Mouse (Mus musculus) lung, postnatal 0 days (tissue): Measurements from ENCODE around the gene Cd164l2. TPM values are rescaled to one million over a fixed set of nuclear protein-coding genes. Genes with fewer than 3 reads are reported as not detected.

Experiments used
- ATAC-seq: fragments of 200-750 bp; cut with Nextera tagmentation; 2 replicates; pipeline ENCODE4 v1.8.0; 2017; ENCODE audit warnings: moderate library complexity
- DNase-seq: peaks from one replicate; pipeline ENCODE4 v3.0.0-alpha.2; 2016; ENCODE audit warnings: low spot score
- H3K27ac ChIP-seq: fragments of 300-500 bp; sonication (generic); 2 replicates; pipeline ENCODE4 v1.5.1; 2014; ENCODE audit warnings: antibody characterized with exemption, mild to moderate bottlenecking, low read length, mixed read lengths
- H3K27me3 ChIP-seq: fragments of 300-500 bp; sonication (generic); replicated peaks from 2 replicates; pipeline ENCODE4 v1.6.1; 2014; ENCODE audit warnings: low read length, mixed read lengths; ENCODE audit not compliant: insufficient read depth
- H3K36me3 ChIP-seq: fragments of 300-500 bp; sonication (generic); 2 replicates; pipeline ENCODE4 v1.6.1; 2014; ENCODE audit warnings: low read length, mixed read lengths; ENCODE audit not compliant: insufficient read depth
- H3K4me1 ChIP-seq: fragments of 300-500 bp; sonication (generic); 2 replicates; pipeline ENCODE4 v1.6.1; 2014; ENCODE audit warnings: antibody characterized with exemption, low read depth, low read length, mixed read lengths; ENCODE audit not compliant: insufficient read depth
- H3K4me2 ChIP-seq: fragments of 300-500 bp; sonication (generic); replicated peaks from 2 replicates; pipeline ENCODE4 v1.6.1; 2014; ENCODE audit warnings: low read depth, mild to moderate bottlenecking, low read length, moderate library complexity, mixed read lengths
- H3K4me3 ChIP-seq: fragments of 300-500 bp; sonication (generic); 2 replicates; pipeline ENCODE4 v1.5.1; 2014; ENCODE audit warnings: low read depth, low read length
- H3K9ac ChIP-seq: fragments of 300-500 bp; sonication (generic); replicated peaks from 2 replicates; pipeline ENCODE4 v1.6.1; 2014; ENCODE audit warnings: low read depth, mild to moderate bottlenecking
- H3K9me3 ChIP-seq: fragments of 300-500 bp; sonication (generic); 2 replicates; pipeline ENCODE4 v1.6.1; 2016; ENCODE audit warnings: low read length, mixed read lengths
- CTCF ChIP-seq: IDR thresholded peaks from 2 replicates; pipeline ENCODE4 v1.5.1; 2016; ENCODE audit warnings: antibody characterized with exemption, mild to moderate bottlenecking
- EP300 ChIP-seq: IDR thresholded peaks from 2 replicates; pipeline ENCODE4 v1.6.1; 2016; ENCODE audit warnings: antibody characterized with exemption, mild to moderate bottlenecking, control low read depth
- WGBS: fragments of 180-500 bp; shearing (Covaris S2); extraction: QIAGEN DNeasy Blood & Tissue Kit; methylation state at CpG from one replicate; pipeline ENCODE4 v1.1.7; 2014; 5-methylcytosine and 5-hydroxymethylcytosine counted together
- polyA plus RNA-seq: library from polyadenylated mRNA; unstranded; fragments of >200 nt; fragmentation: Nextera tagmentation; extraction: Ambion mirVana; gene quantifications from 2 replicates; pipeline ENCODE4 v1.2.1, GENCODE M21; 2015

Gene Cd164l2
- polyA plus RNA-seq, 1 experiment from 2014 or later, result 10.3 TPM

- no peak for DNase-seq
- Histone ChIP-seq H3K27ac (peak overlapping the region; percentile 6; the same call in 1 of the 2 replicates), H3K36me3 (peaks cover 9% of the 10 kb centered on the region; the same call in 1 of the 2 replicates), H3K4me2 (no peak overlapping the region), H3K9ac (no peak overlapping the region), H3K4me1 (peaks cover 26% of the 10 kb centered on the region), H3K27me3 (no peaks in the 10 kb centered on the region), H3K9me3 (no peaks in the 10 kb centered on the region), H3K4me3 (no peak overlapping the region)
- ATAC-seq, result no peak
- 60% methylated on average over 4 of the region's 4 CpGs for WGBS
- no peak for TF ChIP-seq CTCF
- TF ChIP-seq EP300, result no peak
Observed at GRCm38 (mm10) chr4:133172451-133172850, 39.5 kb upstream of the Cd164l2 start.

GRCm38 (mm10) chr4:133174361-133174760 is 37.6 kb upstream of the Cd164l2 start:
- Histone ChIP-seq H3K4me1 (peaks cover 22% of the 10 kb centered on the region), H3K27ac (peak overlapping the region; percentile 76), H3K36me3 (peaks cover 18% of the 10 kb centered on the region; the same call in 1 of the 2 replicates), H3K4me2 (peak overlapping the region; percentile 15), H3K27me3 (no peaks in the 10 kb centered on the region), H3K9ac (no peak overlapping the region), H3K4me3 (no peak overlapping the region), H3K9me3 (no peaks in the 10 kb centered on the region)
- WGBS, result 30% methylated on average over 4 of the region's 4 CpGs
- DNase-seq (peak; percentile 81), ATAC-seq (peak; percentile 43)
- TF ChIP-seq CTCF (no peak), EP300 (peak; percentile 91)

- DNase-seq (no peak), ATAC-seq (no peak)
- WGBS, result 56% methylated on average over 7 of the region's 7 CpGs
- Histone ChIP-seq H3K4me2 (no peak overlapping the region), H3K9me3 (no peaks in the 10 kb centered on the region), H3K9ac (no peak overlapping the region), H3K36me3 (peaks cover 18% of the 10 kb centered on the region; the same call in 1 of the 2 replicates), H3K27me3 (no peaks in the 10 kb centered on the region), H3K4me3 (no peak overlapping the region), H3K27ac (peak overlapping the region; percentile 76), H3K4me1 (peaks cover 18% of the 10 kb centered on the region)
- no peak for TF ChIP-seq EP300
- TF ChIP-seq CTCF, result no peak
Observed at GRCm38 (mm10) chr4:133175274-133175673, 36.7 kb upstream of the Cd164l2 start.

GRCm38 (mm10) chr4:133175998-133176760 is 35.8 kb upstream of the Cd164l2 start:
- Histone ChIP-seq H3K4me2 (no peak overlapping the region), H3K9ac (no peak overlapping the region), H3K4me3 (no peak overlapping the region), H3K36me3 (peaks cover 18% of the 10 kb centered on the region; the same call in 1 of the 2 replicates), H3K9me3 (no peaks in the 10 kb centered on the region), H3K27ac (peak overlapping the region; percentile 76; the same call in 1 of the 2 replicates), H3K4me1 (peaks cover 15% of the 10 kb centered on the region), H3K27me3 (no peaks in the 10 kb centered on the region)
- DNase-seq, result peak; percentile 53
- WGBS, result 42% methylated on average over 14 of the region's 14 CpGs
- peak; percentile 23; the same call in 1 of the 2 replicates for ATAC-seq
- TF ChIP-seq CTCF (no peak), EP300 (no peak)

GRCm38 (mm10) chr4:133176761-133177403 is 35.0 kb upstream of the Cd164l2 start:
- Histone ChIP-seq H3K9me3 (no peaks in the 10 kb centered on the region), H3K27me3 (no peaks in the 10 kb centered on the region), H3K4me3 (no peak overlapping the region), H3K27ac (no peak overlapping the region), H3K9ac (no peak overlapping the region), H3K36me3 (peaks cover 18% of the 10 kb centered on the region; the same call in 1 of the 2 replicates), H3K4me2 (no peak overlapping the region), H3K4me1 (peaks cover 13% of the 10 kb centered on the region)
- ATAC-seq, result no peak
- WGBS, result 83% methylated on average over 18 of the region's 18 CpGs
- DNase-seq, result no peak
- TF ChIP-seq EP300, result no peak
- TF ChIP-seq CTCF, result no peak

- Histone ChIP-seq H3K4me2 (no peak overlapping the region), H3K27me3 (no peaks in the 10 kb centered on the region), H3K4me1 (peaks cover 10% of the 10 kb centered on the region), H3K4me3 (no peak overlapping the region), H3K27ac (no peak overlapping the region), H3K36me3 (peaks cover 23% of the 10 kb centered on the region; the same call in 1 of the 2 replicates), H3K9me3 (no peaks in the 10 kb centered on the region), H3K9ac (no peak overlapping the region)
- TF ChIP-seq EP300 (no peak), CTCF (no peak)
- WGBS, result 61% methylated on average over 5 of the region's 5 CpGs
- ATAC-seq, result no peak
- DNase-seq, result no peak
Observed at GRCm38 (mm10) chr4:133178305-133178704, 33.6 kb upstream of the Cd164l2 start.
